12 mouse cellular contexts compared by ENCODE assay signal in genomic region chr2:37981562-37982403, GRCm38 (mm10).
DNase-seq lines count a peak whose midpoint lies in the region; ATAC-seq lines count a peak whose summit lies in the region.
"Had no signal": no experiment of that assay in that cellular context is flagged by ENCODE, and none has a peak within 500 bp of the region (broad histone marks: within the 10 kb centered on the region; RNA-seq: fewer than 3 reads in every experiment).

No protein-coding gene starts in this region.

- no peaks in the 10 kb centered on the region for H3K27me3 ChIP-seq in forebrain, embryonic 13.5 days
- H3K27me3 ChIP-seq in forebrain, embryonic 12.5 days: no peaks in the 10 kb centered on the region
- no peaks in the 10 kb centered on the region for H3K27me3 ChIP-seq in forebrain, embryonic 14.5 days (replicated peaks; ENCODE audit: control insufficient read depth, insufficient read depth, low read length)
- H3K27me3 ChIP-seq in neural tube, embryonic 15.5 days (replicated peaks): no peaks in the 10 kb centered on the region
- H3K27me3 ChIP-seq: hindbrain, embryonic 15.5 days had no signal

- H3K9ac ChIP-seq in forebrain, embryonic 13.5 days: no peak overlapping the region
- H3K9ac ChIP-seq in forebrain, embryonic 12.5 days: no peak overlapping the region
- H3K9ac ChIP-seq in forebrain, embryonic 14.5 days (ENCODE audit: low read length): no peak overlapping the region
- no peak overlapping the region for H3K9ac ChIP-seq in neural tube, embryonic 15.5 days (replicated peaks)
- H3K9ac ChIP-seq: hindbrain, embryonic 15.5 days; limb, embryonic 13.5 days had no signal

- DNase-seq in B cell, adult 2 months: peak; percentile 56 to 57
- peak; percentile 64 for DNase-seq in forebrain, embryonic 14.5 days (ENCODE audit: low spot score)
- DNase-seq in spleen, adult 18-20 months: peak; percentile 27 to 40
- no peak for DNase-seq in right cerebral cortex, postnatal 14 days
- no peak for DNase-seq in layer of hippocampus, adult 18-20 months (ENCODE audit: low spot score in 2 of 2)
- DNase-seq: cerebellum, adult 2 months; lung, postnatal 4 days had no signal

- 0 out of 2 replicates have a peak, but pooled peaks cover 2% of the 10 kb centered on the region for H3K36me3 ChIP-seq in forebrain, embryonic 13.5 days (ENCODE audit: poor library complexity, severe bottlenecking)
- H3K36me3 ChIP-seq in forebrain, embryonic 12.5 days (replicated peaks): no peaks in the 10 kb centered on the region
- H3K36me3 ChIP-seq in forebrain, embryonic 14.5 days (ENCODE audit: control insufficient read depth, insufficient read depth, low read length): no peaks in the 10 kb centered on the region
- H3K36me3 ChIP-seq in neural tube, embryonic 15.5 days: no peaks in the 10 kb centered on the region
- H3K36me3 ChIP-seq: hindbrain, embryonic 15.5 days; limb, embryonic 13.5 days had no signal

- ATAC-seq in forebrain, embryonic 13.5 days: peak; percentile 53
- ATAC-seq in forebrain, embryonic 12.5 days (ENCODE audit: low FRiP score): no peak
- peak; percentile 50; the same call in 1 of the 2 replicates for ATAC-seq in forebrain, embryonic 14.5 days
- no peak for ATAC-seq in neural tube, embryonic 15.5 days (ENCODE audit: low FRiP score)

- 34% methylated on average over 15 of the region's 15 CpGs for WGBS in forebrain, embryonic 13.5 days
- 53% methylated on average over 15 of the region's 15 CpGs for WGBS in forebrain, embryonic 12.5 days
- WGBS in forebrain, embryonic 14.5 days: 26% methylated on average over 15 of the region's 15 CpGs
- 76% methylated on average over 15 of the region's 15 CpGs for WGBS in neural tube, embryonic 15.5 days

- no peak overlapping the region for H3K4me3 ChIP-seq in forebrain, embryonic 13.5 days
- H3K4me3 ChIP-seq in forebrain, embryonic 12.5 days (replicated peaks): no peak overlapping the region
- H3K4me3 ChIP-seq in forebrain, embryonic 14.5 days (ENCODE audit: low read depth, low read length): no peak overlapping the region
- H3K4me3 ChIP-seq in neural tube, embryonic 15.5 days (replicated peaks): no peak overlapping the region
- H3K4me3 ChIP-seq: hindbrain, embryonic 15.5 days; limb, embryonic 13.5 days had no signal

- peaks cover 37% of the 10 kb centered on the region for H3K4me1 ChIP-seq in forebrain, embryonic 13.5 days
- H3K4me1 ChIP-seq in forebrain, embryonic 12.5 days: peaks cover 13% of the 10 kb centered on the region
- peaks cover 18% of the 10 kb centered on the region for H3K4me1 ChIP-seq in forebrain, embryonic 14.5 days (ENCODE audit: control insufficient read depth, insufficient read depth, low read length)
- peaks cover 3% of the 10 kb centered on the region; the same call in 1 of the 2 replicates for H3K4me1 ChIP-seq in neural tube, embryonic 15.5 days

- H3K9me3 ChIP-seq in forebrain, embryonic 13.5 days (replicated peaks): no peaks in the 10 kb centered on the region
- H3K9me3 ChIP-seq in forebrain, embryonic 12.5 days: no peaks in the 10 kb centered on the region
- no peaks in the 10 kb centered on the region for H3K9me3 ChIP-seq in forebrain, embryonic 14.5 days (replicated peaks; ENCODE audit: control insufficient read depth, low read length)
- H3K9me3 ChIP-seq in neural tube, embryonic 15.5 days (replicated peaks): no peaks in the 10 kb centered on the region
- H3K9me3 ChIP-seq: hindbrain, embryonic 15.5 days; limb, embryonic 13.5 days had no signal

- H3K27ac ChIP-seq in forebrain, embryonic 13.5 days: no peak overlapping the region; the same call in 1 of the 2 replicates
- H3K27ac ChIP-seq in forebrain, embryonic 12.5 days: no peak overlapping the region
- H3K27ac ChIP-seq in forebrain, embryonic 14.5 days (ENCODE audit: low read depth, low read length): no peak overlapping the region
- H3K27ac ChIP-seq in neural tube, embryonic 15.5 days (replicated peaks): no peak overlapping the region
- H3K27ac ChIP-seq: limb, embryonic 13.5 days had no signal

- peak overlapping the region; percentile 35 for H3K4me2 ChIP-seq in forebrain, embryonic 13.5 days
- H3K4me2 ChIP-seq in forebrain, embryonic 12.5 days: no peak overlapping the region
- peak overlapping the region; percentile 30; the same call in 1 of the 2 replicates for H3K4me2 ChIP-seq in forebrain, embryonic 14.5 days (ENCODE audit: low read length)
- no peak overlapping the region for H3K4me2 ChIP-seq in neural tube, embryonic 15.5 days
- H3K4me2 ChIP-seq: hindbrain, embryonic 15.5 days; limb, embryonic 13.5 days had no signal

Comparison
In these comparisons a context has a peak if more than half of its experiments do, and no peak if none do; other contexts are left out.
1. ATAC-seq: peak in forebrain, embryonic 13.5 days (single experiment) and forebrain, embryonic 14.5 days (single experiment); none in forebrain, embryonic 12.5 days (single experiment) and neural tube, embryonic 15.5 days (single experiment).
2. H3K4me2 ChIP-seq: peak in forebrain, embryonic 13.5 days (single experiment) and forebrain, embryonic 14.5 days (single experiment); none in forebrain, embryonic 12.5 days (single experiment) and neural tube, embryonic 15.5 days (single experiment).
3. DNase-seq: peak in B cell, adult 2 months (2 of 2), forebrain, embryonic 14.5 days (single experiment) and spleen, adult 18-20 months (2 of 2); none in right cerebral cortex, postnatal 14 days (single experiment) and layer of hippocampus, adult 18-20 months (0 of 2).